Mouse (Mus musculus) lung, adult 2 months (tissue): ENCODE results near the gene Slc8a1.

Experiments used
- CTCF ChIP-seq: fragments of 200-500 bp; IDR thresholded peaks from 2 replicates; pipeline ENCODE4 v1.5.1; 2011; ENCODE audit warnings: mild to moderate bottlenecking, low read length, control low read depth; ENCODE audit not compliant: insufficient read depth
- POLR2A ChIP-seq: fragments of 200-500 bp; IDR thresholded peaks from 2 replicates; pipeline ENCODE4 v1.6.1; 2011; ENCODE audit warnings: low read depth, mild to moderate bottlenecking, control low read depth, low read length, borderline replicate concordance; ENCODE audit errors: extremely low read depth

DNA sequence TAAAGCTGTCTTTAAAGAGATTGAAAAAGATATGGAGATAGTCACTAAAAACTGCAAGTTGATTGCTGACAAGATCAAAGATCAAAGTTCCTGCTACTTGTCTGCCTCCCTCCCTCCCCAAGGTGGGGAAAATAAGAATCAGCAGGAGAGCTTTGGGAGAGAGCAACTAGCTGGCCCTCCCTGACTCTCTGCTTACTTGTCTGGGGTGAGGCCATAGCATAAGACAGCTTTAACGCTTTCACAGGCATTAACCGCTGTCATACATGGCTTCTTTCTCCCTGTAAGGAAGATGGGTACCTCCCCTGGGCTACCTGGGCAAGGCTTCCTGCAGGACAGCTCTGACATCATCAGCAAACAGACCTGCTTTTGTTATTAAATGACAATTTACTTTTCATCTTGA lies 344.1 kb downstream of the Slc8a1 start:
- TF ChIP-seq POLR2A (no peak), CTCF (no peak)
